Mouse (Mus musculus): ENCODE measurements around the gene Igtp. TPM values are rescaled to one million over a fixed set of nuclear protein-coding genes. Genes with fewer than 3 reads are reported as not detected.
"Not testable (repeated sequence)": the region's sequence is repeated elsewhere in the genome, so short reads cannot be mapped to it uniquely, and the experiment has no call there.

The Igtp gene
- 12.6 and 14.0 TPM in 2 replicates for polyA plus RNA-seq (2012; rRNA removed)

DNA sequence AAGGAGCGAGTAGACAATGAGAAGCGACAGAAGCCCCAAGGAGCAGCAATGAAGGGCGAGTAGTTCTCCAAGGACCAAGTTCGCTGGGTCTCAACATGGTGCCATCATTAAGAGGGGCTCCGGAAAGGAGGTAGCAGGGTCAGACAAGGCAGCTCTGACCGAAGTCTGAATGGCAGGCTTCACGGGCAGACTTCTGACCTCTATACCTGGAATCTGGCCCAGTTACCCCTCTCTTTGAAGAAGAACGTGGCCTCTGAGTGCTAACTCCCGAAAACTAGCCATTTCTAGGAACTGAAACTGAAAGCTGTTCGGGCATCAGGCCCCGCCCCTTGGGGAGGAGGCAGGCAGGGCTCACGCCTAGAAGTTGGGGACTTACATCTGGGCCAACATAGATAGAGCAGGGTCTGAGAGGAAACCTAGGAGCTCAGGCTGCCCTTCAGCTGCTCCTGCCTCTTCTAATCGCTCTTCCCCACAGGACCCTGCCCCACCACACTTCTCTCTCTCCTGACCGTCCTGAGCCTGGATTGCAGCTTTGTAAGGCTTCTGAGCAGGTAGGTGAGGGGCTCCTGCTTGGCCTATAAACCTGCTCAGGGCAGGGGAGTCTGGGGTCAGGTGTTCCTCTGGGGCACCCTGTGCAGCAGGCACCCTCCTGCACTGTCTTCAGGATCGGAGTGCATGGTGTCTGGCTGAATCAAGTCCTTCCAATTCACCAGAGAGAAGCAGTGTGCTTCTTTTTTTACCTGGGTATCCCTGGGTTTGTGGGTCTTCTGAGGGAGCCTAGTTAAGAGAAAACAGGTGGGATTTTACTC, at the start of gene Igtp, which contains the start of gene Irgm2:
Gene Igtp, plus strand, starts transcription at position 328 of the 809 bp plus-strand sequence.
Gene Irgm2, plus strand, starts transcription at position 390 of the 809 bp plus-strand sequence.
- DNase-seq (ENCODE audit: low read depth): not testable (repeated sequence)

DNA sequence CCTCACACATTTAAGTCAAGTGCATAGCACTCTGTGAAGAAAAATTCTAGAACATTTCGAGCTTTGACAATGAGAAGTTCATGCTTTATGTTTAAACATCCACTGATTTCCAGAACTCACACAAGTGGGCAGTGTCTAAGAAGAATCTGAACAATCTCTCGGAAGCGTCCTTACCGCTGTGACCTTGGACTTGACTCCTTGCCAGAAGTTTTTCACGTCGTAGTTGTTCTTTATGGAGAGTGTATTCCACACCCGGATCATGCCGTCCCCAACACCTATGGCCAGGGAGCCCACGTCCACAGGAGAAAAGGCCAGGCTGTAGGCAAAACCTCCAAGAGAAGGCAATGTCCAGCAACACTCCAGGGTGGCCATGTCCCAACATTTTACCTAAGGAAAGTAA, 43.9 kb upstream of the Igtp start:
- DNase-seq (ENCODE audit: low read depth): no peak

DNA sequence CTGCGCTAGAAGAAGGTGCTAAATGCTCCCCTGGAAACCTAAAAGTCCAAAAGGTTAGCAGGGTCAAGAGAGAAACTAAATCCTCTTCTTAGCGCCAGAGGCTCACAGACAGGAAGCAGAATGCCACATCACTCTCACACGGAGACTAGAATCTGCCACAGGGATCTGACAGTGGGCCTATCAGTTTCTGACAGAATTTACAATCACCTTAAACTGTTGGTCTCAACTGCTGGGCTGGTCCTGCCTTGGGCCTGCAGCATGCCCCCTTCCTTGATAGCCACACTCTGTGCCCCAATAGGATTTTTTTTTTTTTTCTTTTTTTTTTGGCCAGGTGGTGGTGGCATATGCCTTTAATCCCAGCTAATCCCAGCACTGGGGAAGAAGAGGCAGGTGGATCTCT, 42.5 kb upstream of the Igtp start:
- DNase-seq (ENCODE audit: low read depth): no peak

DNA sequence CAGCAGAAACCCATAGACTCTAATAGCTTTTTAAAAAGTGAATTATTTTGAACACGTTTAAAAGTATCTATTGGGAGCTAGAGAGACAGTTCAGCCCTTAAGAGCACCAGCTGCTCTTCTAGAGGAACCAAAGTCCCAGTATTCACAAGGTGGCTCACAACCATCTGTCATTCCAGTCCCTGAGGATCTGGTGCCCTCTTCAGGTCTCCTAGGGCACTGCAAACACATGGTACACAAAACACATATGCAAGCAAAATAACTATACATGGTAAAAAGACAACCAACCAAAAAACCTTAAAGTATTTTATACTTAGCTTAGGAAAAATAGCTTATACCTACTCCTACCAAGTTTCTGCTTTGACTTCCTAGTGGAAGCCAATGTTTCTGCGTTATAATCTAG, 34.3 kb upstream of the Igtp start:
- DNase-seq (ENCODE audit: low read depth): no peak

DNA sequence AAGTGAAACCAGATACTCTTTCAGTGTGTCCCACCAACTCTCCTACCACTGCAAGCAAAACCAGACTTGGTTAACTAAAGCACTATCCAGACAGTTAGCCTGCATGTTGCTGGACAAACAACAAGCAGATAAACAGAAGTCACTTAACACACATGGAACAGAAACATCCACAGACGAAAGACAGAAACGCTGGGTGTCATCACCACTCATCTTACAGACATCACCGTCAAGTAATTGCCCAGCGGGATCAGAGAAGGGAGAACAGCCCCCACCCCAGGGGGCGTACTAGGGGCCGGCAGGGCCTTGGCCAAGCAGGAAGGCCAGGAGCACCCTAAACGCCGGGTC, 31.6 kb upstream of the Igtp start:
- no peak for DNase-seq (ENCODE audit: low read depth)

DNA sequence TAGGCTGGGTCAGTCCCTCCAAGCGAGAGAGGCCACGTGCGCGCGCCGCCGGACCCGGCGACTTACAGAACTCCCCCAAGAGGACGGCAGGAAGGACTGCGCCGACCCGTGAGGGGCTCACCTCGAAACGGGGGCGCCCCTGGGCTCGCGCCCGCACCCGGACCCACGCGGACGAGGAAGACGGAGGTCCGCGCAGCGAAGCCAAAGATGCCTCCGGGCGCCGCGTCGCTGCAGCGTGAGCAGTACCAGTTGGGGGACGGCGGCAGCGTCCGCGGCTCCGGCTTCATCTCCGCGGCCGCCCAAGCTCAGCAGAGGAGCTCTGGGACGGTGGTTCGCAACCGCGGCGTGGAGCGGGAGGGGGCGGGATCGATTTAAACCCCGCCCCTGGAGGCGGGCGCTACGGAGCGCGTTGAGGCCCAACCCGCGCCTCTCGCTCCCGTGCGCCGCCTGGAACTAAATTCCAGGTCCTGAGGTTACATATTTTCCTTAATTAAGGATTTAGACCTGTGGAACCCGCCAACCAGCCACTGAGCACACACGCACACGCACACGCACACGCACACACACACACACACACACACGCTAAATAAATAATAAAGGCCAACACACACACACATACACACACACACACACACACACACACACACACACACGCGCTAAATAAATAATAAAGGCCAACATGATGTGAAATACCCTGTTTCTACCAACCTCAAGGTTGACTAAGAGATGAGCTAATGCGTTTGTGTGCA, 31.0 kb upstream of the Igtp start, which contains the start of gene Gemin5:
Gene Gemin5, minus strand, starts transcription at position 373 of the 749 bp plus-strand sequence.
- DNase-seq (ENCODE audit: low read depth): no peak

DNA sequence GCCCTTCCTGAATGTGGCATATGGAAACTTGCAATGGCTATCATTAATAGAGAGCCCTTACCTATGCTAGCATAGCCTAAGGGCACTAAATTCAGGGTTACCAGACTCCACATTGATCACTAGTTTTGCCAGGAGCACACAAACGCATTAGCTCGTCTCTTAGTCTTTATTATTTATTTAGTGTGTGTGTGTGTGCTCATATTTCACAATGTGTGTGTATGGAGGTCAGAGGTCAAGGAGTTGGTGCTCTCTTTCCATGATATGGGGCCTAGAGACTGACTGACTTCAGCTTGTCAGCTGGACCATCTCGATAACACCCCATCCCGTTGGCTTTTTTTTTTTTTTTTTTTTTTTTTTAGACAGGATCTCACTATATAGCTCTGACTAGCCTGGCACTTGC, 29.7 kb upstream of the Igtp start:
- DNase-seq (ENCODE audit: low read depth): no peak

DNA sequence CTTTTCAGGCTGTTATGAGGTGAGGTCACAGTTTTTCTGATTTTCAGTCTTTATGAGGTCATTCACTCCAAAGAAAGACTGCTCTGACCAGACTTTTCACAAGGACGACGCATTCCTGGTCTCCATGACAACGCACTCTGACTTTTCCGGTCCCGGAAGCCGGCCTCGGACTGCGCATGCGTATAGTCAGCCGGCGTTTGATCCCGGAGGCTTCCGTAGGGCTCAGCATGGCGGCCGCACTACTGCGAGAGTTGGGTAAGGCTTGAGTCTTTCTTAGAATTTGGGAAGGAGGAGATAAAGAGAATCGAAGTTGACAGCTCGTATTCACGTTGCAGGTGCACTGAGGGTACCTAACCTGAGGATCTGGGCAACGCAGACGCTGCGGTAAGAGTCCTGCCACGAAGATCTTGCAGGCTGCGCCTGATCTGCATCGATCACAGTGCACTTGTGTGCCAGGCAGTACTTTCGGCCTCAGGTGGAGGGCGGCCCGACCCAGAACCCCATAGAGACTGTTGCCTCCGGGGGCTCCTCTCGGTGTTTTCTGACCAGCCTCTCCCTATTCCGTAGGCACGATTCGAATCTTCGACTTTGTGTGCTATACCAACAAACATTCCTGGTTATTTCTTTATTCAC, 27.8 kb upstream of the Igtp start, which contains the start of gene Mrpl22:
Gene Mrpl22, plus strand, starts transcription at position 203 of the 633 bp plus-strand sequence.
- DNase-seq (ENCODE audit: low read depth): peak; percentile 52

DNA sequence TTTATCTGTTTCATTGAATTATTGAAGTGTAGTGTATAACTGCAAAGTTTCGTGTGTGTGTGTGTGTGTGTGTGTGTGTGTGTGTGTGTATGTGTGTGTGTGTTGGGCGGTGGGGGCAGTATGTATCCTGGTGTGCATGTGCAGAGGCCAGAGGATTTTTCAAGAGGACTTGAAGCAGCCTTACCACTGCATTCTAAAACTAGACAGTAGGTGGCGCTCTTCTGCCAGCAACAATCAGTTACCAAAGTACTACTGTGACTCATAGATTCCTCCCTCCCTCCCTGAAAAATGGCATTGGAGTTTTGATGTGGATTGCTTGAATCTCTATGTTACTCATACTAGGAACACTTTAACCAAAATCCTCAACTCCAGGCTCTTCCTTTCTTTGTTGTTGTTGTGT, 19.8 kb upstream of the Igtp start:
- no peak for DNase-seq (ENCODE audit: low read depth)

DNA sequence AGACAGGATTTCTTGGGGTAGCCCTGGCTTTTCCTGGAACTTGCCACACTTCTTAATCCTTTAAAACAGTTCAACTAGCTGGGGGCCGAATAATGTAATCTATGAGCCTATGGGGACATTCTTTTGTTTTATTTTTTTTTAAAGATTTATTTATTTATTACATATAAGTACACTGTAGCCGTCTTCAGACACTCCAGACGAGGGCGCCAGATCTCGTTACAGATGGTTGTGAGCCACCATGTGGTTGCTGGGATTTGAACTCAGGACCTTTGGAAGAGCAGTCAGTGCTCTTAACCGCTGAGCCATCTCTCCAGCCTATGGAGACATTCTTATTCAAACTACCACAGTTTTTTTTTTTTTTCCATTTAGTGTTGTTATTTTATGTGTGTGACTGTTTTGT, 19.4 kb upstream of the Igtp start:
- DNase-seq (ENCODE audit: low read depth): not testable (repeated sequence)

DNA sequence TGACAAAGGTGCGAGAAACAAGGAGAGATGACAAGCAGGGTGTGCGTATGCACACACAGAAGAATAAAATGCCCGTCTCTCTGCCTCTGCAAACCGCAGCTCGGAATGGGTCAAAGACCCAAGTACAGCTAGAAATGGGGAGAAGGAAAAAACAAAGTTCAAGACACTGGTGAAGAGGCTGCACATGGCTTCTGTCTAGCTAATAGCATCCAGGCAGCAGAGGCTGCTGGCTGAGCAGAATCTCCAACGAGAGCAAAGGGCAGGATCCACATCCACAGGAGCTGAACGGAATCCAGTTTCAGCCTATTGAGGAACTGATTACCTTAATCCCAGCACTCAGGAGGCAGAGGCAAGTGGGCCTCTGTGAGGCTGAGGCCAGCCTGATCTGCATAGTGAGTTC, 18.6 kb upstream of the Igtp start:
- no peak for DNase-seq (ENCODE audit: low read depth)

DNA sequence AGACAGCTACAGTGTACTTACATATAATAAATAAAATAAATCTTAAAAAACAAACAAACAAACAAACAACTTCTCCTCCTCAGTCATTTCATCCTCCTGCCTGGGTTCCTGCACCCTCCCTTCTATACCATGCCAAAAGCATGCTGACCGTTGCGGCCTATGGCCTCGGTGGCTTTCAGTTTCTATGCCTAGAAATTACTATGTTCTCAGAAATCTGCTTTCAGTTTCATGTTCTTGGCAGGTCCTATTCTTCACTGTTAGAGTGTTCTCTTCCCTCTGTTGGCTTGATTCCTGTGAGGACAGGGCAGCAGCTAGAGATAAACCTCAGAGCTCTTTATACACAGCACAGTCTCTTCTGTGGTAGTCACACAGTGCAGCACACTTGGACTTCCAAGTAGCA, 15.8 kb upstream of the Igtp start:
- no peak for DNase-seq (ENCODE audit: low read depth)

DNA sequence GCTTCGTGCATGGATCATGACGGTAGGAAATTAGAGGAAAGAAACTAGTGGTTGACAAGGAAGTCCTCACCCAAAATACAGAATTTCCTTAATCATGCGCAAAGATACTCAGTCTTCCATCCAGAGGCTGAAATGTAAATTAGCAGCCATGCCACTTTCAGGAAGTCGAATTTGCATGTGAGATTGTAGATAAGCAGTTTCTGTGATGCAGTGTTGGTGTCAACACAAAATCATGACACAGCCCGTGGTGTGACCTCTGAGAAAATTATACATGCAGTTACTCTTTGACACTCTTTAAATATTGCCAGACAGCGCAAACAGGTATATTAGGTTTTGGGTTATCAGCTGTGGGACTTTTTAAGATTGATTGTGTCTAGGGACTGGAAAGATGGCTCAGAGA, 9.7 kb upstream of the Igtp start:
- DNase-seq (ENCODE audit: low read depth): no peak

DNA sequence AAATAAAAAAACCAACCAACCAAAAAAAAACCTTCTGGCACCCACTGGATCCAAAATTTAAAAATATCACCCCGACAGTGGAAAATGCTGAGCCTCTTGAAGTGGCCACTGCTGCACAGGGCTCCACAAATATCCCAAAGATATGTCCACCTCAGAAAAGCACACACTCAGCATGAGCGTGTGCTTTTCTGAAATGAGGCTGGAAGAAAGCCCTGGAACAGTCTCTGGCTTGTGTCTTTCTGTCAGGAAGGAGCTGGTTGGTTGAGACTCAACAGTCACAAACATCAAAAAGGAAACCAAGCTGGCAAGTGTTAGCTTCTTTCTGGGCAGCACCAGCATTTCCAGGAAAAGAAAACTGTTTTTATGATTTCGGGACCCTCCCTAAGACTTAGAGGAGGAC, 6.0 kb upstream of the Igtp start:
- no peak for DNase-seq (ENCODE audit: low read depth)

DNA sequence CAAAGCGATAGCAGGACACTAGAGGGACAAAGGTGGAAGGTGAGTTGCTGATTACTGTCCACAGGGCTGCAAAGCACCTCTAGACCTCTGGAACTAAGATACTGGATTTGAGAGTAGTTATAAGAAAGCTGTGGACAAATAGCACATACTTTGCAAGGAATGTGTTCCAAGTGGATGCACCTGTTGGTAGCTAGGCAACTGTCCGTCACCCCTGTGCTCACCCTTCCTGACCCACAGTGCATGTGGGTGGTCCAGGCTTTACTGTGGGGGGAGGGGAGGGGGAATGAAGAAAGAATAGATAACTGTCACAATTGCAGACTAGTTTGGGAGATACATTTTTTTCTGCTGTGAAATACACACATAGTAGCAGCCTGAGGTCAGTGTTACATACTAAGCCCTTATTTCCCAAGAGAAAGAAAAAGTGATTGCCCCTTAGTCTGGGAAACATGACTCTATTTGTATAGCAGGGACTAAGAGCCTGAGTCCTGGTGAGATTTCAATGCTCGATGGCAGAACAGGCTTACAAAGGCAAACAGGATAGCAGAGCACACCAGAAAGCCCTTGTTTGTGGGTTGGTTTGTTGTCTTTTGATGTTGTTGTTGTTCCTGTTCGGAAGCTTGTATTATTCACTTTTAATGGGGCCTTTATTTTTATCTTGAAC, 5.4 kb upstream of the Igtp start:
- no peak for DNase-seq (ENCODE audit: low read depth)

DNA sequence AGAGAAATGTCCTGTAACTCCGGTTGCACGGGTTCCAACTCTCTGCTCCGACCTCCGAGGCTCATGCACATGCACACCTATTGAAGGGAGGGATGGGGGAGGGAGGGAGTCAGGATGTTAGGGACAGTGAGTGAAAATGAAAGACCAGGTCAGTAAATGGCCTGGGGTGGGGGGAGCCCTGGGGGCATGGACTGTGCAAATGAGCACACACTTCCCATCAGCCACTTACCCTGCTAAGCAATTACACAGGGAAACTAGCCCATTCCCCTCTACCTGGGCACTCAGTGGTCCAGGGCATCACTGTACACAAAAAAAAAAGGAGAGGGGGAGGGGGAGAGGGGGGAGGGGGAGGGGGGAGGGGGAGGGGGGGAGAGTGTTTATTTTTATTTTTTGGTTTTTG, 693 bp upstream of the Igtp start:
- no peak for DNase-seq (ENCODE audit: low read depth)

DNA sequence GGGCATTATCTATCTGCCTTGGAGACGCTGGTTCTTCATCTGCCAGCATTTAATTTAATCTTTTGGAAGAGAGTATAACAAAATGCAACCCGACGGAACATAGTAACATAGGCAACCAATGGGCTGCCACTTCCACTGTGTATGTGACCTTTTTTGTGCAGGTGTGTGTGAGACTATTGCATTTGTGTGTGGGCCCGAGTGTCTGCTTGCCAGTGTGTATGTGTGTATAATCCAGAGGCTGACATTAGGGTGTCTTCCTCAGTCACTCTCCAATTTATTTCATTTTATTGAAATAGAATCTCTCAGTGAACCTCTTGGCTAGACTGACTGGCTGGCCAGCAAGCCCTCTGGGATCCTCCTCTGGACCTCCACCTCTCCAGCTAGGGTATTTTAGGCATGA, 870 bp downstream of the Igtp start:
- no peak for DNase-seq (ENCODE audit: low read depth)

DNA sequence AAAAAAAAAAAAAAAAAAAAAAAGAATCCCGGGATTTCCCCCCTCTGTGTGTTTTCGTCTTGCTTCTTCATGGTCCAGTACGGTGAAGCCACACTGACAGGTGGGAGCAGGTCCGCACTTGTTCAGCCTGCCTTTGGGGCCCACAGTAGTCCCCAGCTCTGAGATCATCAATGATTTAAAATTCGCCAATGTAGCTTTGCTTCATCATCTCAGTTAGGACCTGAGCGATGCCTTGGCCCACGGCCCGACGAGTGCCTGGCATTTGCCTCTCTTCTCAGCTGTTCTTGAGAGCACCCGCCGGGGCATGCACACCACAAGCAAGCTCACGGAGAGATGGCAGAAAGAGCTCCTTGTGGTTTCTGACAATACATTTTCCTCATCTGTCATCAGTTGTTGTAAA, 1.7 kb downstream of the Igtp start:
- DNase-seq (ENCODE audit: low read depth): no peak

DNA sequence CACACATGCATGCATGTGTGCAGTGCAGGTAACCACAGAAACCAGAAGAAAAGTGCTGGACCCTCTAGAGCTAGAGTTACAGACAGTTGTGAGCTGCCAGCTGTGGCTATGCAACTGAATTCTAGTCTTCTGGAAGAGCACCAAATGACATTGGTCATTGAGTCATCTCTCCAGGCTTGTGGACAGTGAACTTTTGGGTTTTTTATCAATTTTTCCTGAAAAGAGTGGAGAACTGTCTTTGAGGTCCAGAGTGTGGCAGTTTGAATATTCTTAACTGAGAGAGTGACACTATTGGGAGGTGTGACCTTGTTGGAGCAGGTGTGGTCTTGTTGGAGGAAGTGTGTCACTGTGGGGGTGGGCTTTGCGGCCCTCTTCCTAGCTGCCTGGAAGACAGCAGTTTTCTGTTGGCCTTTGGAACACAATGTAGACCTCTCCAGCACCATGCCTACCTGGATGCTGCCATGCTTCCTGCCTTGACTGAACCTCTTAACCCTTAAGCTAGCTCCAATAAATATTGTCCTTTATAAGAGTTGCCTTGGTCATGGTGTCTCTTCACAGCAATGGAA, 11.0 kb downstream of the Igtp start:
- DNase-seq (ENCODE audit: low read depth): no peak

DNA sequence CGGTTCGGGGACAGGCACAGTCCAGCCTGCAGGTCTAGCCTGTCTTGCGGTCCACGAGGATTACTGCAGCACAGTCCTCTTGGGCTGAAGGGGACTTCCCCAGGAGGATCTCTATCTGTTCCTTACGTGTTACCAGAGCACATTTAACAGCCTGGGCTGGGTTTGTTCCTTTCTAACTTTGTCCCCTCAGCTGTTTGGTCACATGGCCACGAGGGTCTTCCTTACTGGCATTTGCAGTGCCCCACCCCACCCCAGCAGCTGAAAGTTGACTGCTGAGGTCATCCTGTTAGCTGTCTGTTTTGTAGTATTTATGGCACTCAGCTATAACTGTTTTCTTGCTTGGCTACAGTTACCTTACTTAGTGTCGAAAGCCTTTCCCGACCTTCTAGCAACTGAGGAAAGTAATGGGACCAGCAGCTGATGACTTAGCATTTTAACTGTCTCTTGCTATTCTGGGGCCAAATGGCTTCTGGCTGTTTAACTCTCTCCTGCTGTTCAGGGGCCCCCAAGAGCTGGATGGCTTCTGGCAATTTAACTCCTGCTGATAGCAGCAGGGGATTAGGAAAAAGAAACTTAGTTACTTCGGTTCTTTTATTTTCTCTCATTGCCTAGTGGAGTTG, 11.8 kb downstream of the Igtp start:
- no peak for DNase-seq (ENCODE audit: low read depth)

DNA sequence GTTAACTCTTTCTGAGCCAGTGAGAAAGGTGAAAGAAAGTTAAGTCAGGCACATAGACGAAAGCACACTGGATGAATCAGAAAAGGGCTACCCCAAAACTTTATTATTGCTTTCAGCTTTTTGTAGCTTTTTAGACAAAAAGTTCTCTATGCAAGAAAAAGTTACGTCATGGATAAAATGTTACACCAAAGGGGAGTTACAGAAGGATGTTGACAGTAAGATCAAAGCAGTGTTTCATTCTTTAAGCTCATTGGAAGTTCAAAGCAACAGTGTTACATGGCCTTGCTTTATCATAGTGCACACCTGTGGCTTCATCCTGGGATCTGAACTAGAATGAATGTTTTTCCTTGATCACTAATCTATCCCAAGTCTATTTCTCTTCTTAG, 12.3 kb downstream of the Igtp start:
- DNase-seq (ENCODE audit: low read depth): no peak
